Mouse (Mus musculus) cerebellum, postnatal 36 days (tissue): ENCODE results near the gene Acad9.

Experiments
- DNase-seq, 2 experiments: peaks; one replicate each; pipeline ENCODE4 v3.0.0; 2021 to 2022; ENCODE audit warnings: mixed read lengths in 2 of 2

Acad9 gene

DNA sequence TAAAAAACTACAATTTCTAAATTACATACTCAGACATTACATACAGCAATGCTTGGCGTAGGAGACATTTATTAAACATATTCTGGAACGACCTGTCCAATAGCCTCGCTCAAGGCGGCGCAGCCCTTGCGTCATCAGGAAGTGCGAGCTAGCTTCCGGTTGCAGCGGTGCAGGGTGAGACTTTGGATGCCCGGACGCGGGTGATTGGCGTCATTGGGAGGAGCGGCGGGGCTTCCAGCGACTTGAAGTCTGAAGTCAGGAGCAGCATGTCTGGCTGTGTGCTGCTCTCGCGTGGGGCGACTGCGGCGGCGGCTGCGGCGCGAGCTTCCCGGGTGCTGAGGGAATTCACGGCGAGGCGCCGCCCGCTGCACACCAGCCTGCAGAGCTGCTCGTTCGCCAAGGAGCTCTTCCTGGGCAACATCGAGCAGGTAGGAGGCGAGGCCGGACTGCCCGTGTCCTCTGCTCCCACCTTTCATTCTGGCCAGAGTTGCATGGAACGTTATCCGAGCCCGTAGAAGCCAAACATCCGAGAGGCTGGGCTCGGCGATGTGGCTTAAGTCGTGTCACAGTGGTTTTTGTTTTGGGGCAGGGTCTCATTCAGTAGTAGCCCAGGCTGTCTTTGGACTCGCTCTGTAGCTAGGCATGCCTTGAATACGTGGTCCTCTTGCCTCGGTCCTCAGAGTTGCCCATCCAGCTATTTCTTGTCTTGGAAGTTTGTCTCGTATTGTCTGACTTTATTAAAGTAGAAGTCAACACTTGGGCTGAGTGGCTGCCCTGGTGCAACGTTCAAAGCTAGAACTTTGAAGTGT lies at the start of gene Acad9:
TSS of gene Acad9 (plus strand) at position 137 of the 809 bp plus-strand sequence.
- peak; percentile 97 for DNase-seq

DNA sequence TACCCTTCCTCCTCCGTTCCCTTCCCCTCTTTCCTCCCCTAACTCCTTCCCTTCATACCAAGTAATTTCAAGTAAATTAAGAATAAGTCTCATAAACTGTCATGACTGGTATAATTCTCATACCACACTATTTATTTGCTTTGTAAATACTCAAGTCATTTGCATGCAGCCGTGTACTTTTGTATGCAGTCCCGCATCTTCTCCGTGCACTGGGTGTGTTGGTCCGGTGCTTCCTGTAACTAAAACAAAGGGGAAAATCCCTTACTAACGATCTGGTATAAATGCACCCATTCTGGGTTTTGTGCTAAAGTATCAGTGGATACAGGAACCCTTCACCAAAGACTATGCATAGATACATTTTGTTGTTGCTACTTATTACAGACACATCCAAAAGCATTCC lies 40.0 kb upstream of the Acad9 start:
- DNase-seq = no peak

DNA sequence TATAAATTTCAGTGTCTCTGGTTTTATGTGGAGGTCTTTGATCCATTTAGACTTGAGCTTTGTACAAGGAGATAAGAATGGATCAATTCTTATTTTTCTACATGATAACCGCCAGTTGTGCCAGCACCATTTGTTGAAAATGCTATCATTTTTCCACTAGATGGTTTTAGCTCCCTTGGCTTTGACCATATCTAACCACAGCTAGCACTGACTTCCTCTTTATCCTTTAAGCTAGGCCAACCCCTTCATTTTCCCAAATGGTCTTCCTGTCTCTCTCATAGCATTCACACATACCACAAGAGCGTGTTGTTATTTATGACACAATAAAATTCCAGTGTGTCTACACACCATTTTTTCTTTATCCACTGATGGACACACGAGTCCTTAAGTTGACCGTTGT lies 35.8 kb upstream of the Acad9 start:
- no peak for DNase-seq

- no peak for DNase-seq
Measured at GRCm38 (mm10) chr3:36031740-36032510, 33.9 kb upstream of the Acad9 start.

- DNase-seq = no peak
Measured at GRCm38 (mm10) chr3:36044520-36044919, 21.3 kb upstream of the Acad9 start.

DNA sequence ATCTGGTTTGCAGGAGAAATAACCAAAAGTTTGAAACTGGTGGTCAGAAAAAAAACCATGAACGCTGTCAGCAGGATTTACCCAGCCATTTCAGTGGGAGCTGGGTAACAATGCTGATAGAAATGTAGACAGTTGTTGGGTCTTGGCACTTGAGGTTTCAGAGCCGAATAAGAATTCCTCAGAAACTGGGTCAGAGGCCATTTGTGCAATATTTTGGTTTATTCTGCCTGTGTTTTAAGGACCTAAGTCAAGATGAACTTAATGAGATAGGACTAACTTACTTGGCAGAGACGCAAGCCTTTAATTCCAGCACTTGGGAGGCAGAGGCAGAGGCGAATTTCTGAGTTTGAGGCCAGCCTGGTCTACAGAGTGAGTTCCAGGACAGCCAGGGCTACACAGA lies 20.7 kb upstream of the Acad9 start:
- no peak for DNase-seq

DNA sequence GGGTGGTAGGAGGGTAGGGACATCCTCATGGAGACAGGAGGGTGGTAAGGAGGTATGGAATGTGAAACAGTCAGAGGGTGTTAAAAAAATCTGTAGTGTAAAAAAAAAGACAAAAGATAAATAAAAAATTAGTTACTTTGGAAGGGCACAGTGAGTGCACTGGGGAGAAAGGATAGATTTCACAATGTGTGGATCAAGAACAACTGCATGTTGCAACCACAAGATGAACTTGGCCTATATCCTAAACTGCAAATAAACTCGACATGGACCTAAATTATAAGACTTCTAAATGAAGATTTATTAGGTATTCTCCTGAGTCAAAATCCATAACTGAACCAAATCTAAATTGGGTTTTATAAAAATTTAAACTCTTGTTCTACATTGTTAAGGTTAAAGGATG lies 16.7 kb upstream of the Acad9 start:
- no peak for DNase-seq

DNA sequence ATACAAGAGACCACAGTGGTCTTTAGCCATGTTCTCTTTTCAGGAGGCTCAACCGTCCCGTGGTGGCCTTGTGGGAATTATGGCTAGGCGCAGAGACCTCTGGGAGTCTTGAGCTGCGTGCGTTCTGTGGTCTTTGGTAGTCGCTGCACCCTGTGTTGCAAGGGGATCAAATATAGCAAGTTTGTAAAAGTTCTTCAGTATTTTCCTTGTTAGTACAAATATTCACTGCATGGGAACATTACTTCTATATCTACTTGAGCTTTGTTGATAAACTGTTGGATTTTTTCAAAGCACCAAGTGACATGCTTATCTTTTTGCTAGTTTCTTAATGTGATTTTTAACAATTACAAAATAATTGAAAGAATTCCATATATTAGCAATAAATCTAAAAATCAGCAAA lies 12.3 kb upstream of the Acad9 start, which contains the start of gene Ccdc144b:
TSS of gene Ccdc144b (minus strand) at position 101 of the 400 bp plus-strand sequence.
- no peak for DNase-seq

- peak; percentile 50 to 51 for DNase-seq
Measured at GRCm38 (mm10) chr3:36060096-36060850, 5.5 kb upstream of the Acad9 start.

DNA sequence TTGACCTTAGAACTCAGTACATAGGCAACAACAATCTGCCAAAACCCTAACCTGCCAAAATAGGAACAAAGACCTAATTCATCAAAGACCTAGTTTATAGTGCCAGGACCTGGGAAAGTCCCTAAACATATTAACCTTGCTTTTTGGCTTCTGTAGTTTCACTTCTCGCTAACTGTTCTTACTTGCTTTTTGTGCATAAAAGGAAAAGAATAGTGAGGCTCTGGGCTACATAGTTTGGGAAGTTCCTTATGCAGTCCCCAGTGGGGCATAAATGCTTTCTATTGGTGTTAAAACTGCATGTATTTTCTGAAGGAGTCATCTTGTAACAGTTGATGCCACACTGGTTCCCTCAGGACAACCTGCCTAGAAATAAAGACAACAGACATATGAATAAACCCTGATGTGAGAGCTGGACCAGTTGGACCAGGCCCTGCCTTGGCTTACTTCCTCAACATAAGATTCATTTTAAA lies 1.2 kb upstream of the Acad9 start:
- no peak for DNase-seq

DNA sequence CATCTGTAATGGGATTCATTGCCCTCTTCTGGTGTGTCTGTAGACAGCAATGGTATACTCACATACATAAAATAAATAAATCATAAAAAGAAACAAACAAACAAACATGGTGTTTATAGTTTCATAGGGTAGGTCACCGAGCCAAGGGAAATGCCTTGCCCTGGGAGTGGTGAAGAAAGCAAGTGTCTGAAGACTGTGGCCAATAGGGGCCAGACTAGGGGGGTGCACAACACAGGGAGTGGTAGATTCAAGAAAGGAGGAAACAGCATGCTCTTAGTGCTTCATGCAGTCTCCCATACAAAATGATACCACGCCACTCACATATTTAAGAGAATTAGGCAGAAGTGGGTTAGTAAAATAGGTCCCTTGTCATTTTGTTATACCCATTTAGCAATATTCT lies 613 bp upstream of the Acad9 start:
- no peak for DNase-seq

GRCm38 (mm10) chr3:36067731-36068130 lies 2.0 kb downstream of the Acad9 start:
- DNase-seq = no peak

- DNase-seq = no peak
Measured at GRCm38 (mm10) chr3:36070436-36070835, 4.7 kb downstream of the Acad9 start.

DNA sequence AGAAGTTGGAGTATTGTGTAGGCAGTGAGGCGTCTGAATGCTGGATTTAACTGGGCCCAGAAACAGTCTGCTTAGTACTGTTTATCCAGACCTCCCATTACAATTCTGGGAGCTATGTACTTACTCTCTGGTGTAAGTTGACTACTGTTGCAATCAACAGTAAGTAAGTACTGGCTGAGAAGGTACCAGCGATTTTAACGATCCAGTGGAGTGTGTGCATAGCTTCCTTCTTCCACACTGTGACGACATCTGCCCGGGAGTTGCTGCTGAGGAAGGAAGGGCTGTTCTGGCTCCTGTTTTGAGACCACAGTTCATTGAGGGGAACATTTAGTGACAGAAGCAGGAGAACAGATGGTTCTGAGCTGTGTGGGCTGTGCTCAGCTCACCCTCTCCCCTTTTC lies 5.3 kb downstream of the Acad9 start:
- DNase-seq = no peak

DNA sequence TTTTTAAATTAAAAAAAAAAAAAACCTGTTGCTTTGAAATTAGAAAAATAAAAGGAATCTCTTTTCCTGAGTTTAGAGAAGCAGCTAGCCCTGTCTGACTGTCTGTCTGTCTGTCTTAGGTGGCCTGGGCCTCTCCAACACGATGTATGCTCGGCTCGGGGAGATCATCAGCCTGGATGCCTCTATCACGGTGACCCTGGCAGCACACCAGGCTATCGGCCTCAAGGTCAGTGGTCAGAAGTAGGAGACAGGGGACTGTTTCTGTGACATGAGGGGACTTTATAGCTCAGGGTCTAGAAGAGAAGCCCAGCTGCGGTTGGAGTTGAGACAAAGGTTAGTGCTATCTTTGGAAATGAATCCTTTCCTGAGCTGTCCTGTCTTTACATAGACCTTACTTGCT lies 8.5 kb downstream of the Acad9 start:
- no peak for DNase-seq

DNA sequence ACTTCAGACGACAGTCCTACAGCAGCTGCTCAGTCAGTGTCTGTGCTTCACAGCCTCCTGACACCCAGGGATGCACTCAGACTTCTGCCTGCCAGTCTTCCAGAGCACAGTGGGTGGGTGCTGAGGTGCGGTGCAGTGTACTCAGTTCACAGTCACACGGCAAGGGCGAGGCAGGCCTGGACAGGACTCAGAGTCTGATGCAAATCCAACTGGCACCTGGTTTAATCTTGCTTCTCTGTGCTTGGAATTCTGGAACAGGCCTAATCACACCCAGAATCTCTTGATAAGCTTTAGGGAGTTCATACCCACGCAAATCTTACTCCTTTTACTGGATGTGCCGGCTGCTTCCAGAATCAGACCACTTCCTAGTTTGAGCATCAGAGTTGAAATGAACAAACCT lies 9.7 kb downstream of the Acad9 start:
- DNase-seq = no peak

DNA sequence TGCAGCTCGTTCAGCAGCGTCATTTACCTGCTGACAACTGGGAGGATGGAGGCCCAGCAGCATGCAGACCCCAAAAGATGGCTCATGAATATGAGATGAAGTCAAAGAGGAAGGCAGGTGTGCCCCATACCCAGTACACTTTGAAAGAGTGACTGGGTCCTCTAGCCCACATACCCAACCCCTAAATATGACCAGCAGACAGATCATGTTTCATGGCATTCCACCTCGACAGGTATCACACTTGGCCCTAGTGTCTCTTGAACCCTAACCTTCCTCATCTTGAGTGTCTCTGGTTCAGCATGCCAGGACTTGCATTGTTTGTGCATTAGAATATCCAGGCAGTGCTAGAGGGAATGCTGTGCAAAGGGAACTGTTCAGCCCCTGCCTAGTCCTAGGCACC lies 11.6 kb downstream of the Acad9 start:
- DNase-seq = no peak

- no peak for DNase-seq
Measured at GRCm38 (mm10) chr3:36079886-36080285, 14.1 kb downstream of the Acad9 start.

- DNase-seq = no peak
Measured at GRCm38 (mm10) chr3:36080741-36081140, 15.0 kb downstream of the Acad9 start.

GRCm38 (mm10) chr3:36082843-36083242 lies 17.1 kb downstream of the Acad9 start:
- DNase-seq = no peak

- no peak for DNase-seq
Measured at GRCm38 (mm10) chr3:36083381-36083780, 17.6 kb downstream of the Acad9 start.

DNA sequence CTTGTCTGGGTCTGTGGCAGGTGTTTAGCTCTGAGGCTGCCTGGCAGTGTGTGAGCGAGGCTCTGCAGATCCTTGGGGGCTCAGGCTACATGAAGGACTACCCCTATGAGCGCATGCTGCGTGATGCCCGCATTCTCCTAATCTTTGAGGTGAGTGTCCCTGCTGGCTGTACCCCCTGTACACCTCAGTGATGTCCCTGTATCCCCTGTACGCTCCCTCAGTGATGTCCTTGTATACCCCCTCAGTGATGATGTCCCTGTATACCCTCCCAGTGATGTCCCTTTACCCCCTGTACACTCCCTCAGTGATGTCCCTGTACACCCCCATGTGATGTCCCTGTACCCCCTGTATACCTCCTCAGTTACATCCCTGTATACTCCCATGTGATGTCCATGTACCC lies 19.6 kb downstream of the Acad9 start:
- DNase-seq = no peak

DNA sequence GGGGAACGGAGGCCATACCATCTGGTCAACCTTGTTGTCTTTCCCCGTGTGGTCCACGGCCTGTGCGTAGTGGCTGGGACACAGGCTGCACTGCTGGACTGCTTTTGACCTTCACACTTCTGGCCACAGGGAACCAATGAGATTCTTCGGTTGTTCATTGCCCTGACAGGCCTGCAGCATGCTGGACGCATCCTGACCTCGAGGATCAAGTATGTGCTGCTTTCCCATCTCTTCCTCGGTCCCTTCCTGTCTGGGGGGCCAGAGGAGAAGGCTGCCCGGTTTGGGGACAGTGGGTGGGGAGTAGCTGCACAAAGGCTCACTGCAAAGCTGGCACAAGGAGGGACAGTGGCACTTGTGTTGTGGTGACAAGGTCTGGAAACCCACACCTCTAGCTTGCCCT lies 21.8 kb downstream of the Acad9 start:
- no peak for DNase-seq
